8 mouse cellular contexts compared by ENCODE assay signal in the genomic region with DNA sequence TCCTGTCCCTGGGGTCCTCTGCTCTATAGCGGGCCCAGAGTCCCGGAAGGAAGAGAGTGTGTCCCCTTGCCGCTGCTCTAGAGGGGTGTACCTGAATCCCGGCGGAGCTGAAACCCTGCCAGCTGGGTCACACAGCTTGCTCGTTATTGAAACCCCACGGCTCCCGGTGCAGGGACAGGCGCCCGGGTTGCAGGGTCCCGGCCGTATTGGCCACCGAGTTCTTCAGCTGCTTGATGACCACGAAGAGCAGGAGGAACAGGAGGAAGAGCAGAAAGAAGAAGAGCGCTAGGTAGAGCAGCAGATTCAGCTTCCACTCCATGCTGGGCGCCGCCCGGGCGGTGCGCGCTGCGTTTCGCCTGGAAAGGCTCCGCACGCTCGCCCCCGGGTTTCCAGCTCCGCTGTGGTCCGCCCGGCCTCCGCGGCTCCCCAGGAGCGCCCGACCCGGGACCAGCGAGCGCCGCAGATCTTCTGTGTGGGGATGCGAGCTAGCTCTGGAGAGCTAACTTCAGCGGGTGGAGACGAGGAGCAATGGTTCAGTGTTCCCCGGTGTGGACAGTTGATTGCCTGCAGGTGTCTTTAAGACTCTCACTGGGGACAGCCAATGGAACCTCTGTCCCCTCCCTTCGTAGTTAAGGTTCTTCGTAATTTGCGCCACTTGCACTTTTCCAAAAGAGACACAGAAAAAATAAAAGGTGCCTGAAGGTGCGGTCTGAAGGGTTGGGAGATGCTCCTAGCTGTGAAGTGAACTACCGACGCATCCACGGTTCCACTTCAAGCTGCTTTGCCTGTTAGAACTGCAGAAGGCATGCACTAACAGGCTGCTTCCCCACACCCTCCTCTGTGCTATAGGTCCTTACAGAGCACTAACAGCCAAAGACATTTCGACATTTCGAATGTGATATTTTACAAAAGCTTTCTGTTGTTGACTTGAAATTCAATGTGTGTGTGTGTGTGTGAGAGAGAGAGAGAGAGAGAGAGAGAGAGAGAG. TPM values are rescaled to one million over a fixed set of nuclear protein-coding genes. Genes with fewer than 3 reads are reported as not detected.
DNase-seq lines count a peak whose midpoint lies in the region; ATAC-seq and TF ChIP-seq lines count a peak whose summit lies in the region.

TSS of gene Gm11549 (minus strand) at position 741 of the 988 bp plus-strand sequence.

- H3K9ac ChIP-seq in forebrain, embryonic 11.5 days (ENCODE audit: low read length), result peak within 1 kb of the TSS; percentile 61
- H3K9ac ChIP-seq in hindbrain, embryonic 16.5 days (ENCODE audit: low read depth, low read length), result peak within 1 kb of the TSS; percentile 59
- peak within 1 kb of the TSS; percentile 66 for H3K9ac ChIP-seq in midbrain, embryonic 11.5 days (ENCODE audit: low read length)

- DNase-seq in layer of hippocampus, adult 2 months (ENCODE audit: low spot score in 2 of 2), result peak in 1 of 2 experiments; percentile 21
- no peak for DNase-seq in layer of hippocampus, postnatal 14 days (ENCODE audit: low spot score in 2 of 2)
- peak; percentile 32 to 46 for DNase-seq in adrenal gland, postnatal 36 days
- peak; percentile 66 for DNase-seq in forebrain, embryonic 11.5 days (ENCODE audit: low spot score)
- peak; percentile 95 for DNase-seq in midbrain, embryonic 11.5 days (ENCODE audit: low spot score, missing footprints)
- DNase-seq in natural killer cell, adult 2 months (ENCODE audit: low spot score in 2 of 2), result no peak

- no peak for TF ChIP-seq CTCF in layer of hippocampus, adult 2 months (conservative IDR thresholded peaks at IDR 0.05)

- peak within 1 kb of the TSS; percentile 98 for H3K4me2 ChIP-seq in forebrain, embryonic 11.5 days (ENCODE audit: low read depth, low read length, severe bottlenecking)
- H3K4me2 ChIP-seq in hindbrain, embryonic 16.5 days (ENCODE audit: low read length), result peak within 1 kb of the TSS; percentile 99
- H3K4me2 ChIP-seq in midbrain, embryonic 11.5 days, result peak within 1 kb of the TSS; percentile 98

- peaks cover 15% of the 10 kb centered on the region for H3K27me3 ChIP-seq in forebrain, embryonic 11.5 days (ENCODE audit: control insufficient read depth, insufficient read depth, low read length)
- H3K27me3 ChIP-seq in hindbrain, embryonic 16.5 days (replicated peaks; ENCODE audit: control insufficient read depth, insufficient read depth, low read length), result peaks cover 15% of the 10 kb centered on the region
- peaks cover 10% of the 10 kb centered on the region for H3K27me3 ChIP-seq in midbrain, embryonic 11.5 days (ENCODE audit: control insufficient read depth, insufficient read depth, low read length)

- H3K4me3 ChIP-seq in layer of hippocampus, adult 2 months, result peak within 1 kb of the TSS; percentile 57
- peak within 1 kb of the TSS; percentile 55 for H3K4me3 ChIP-seq in forebrain, embryonic 11.5 days (ENCODE audit: low read depth, low read length)
- H3K4me3 ChIP-seq in hindbrain, embryonic 16.5 days (ENCODE audit: low read length), result peak within 1 kb of the TSS; percentile 62
- H3K4me3 ChIP-seq in midbrain, embryonic 11.5 days (ENCODE audit: low read depth, low read length), result peak within 1 kb of the TSS; percentile 55

- no peaks in the 10 kb centered on the region for H3K36me3 ChIP-seq in forebrain, embryonic 11.5 days (ENCODE audit: control insufficient read depth, insufficient read depth, low read length)
- no peaks in the 10 kb centered on the region for H3K36me3 ChIP-seq in hindbrain, embryonic 16.5 days (ENCODE audit: control insufficient read depth, insufficient read depth, low read length)
- no peaks in the 10 kb centered on the region for H3K36me3 ChIP-seq in midbrain, embryonic 11.5 days (ENCODE audit: control insufficient read depth, insufficient read depth, low read length)

- under 1% methylated on average over 51 of the region's 51 CpGs for WGBS in forebrain, embryonic 11.5 days
- WGBS in hindbrain, embryonic 16.5 days, result under 1% methylated on average over 51 of the region's 51 CpGs
- under 1% methylated on average over 51 of the region's 51 CpGs for WGBS in midbrain, embryonic 11.5 days

- H3K27ac ChIP-seq in layer of hippocampus, adult 2 months, result no peak within 1 kb of the TSS
- no peak within 1 kb of the TSS for H3K27ac ChIP-seq in forebrain, embryonic 11.5 days (ENCODE audit: low read depth, low read length)
- no peak within 1 kb of the TSS for H3K27ac ChIP-seq in hindbrain, embryonic 16.5 days (ENCODE audit: low read depth, low read length)
- H3K27ac ChIP-seq in midbrain, embryonic 11.5 days (ENCODE audit: low read depth, low read length), result no peak within 1 kb of the TSS

- H3K4me1 ChIP-seq in forebrain, embryonic 11.5 days (replicated peaks; ENCODE audit: control insufficient read depth, insufficient read depth, low read length), result 0 out of 2 replicates have a peak, but pooled peaks cover 5% of the 10 kb centered on the region
- H3K4me1 ChIP-seq in hindbrain, embryonic 16.5 days (ENCODE audit: control insufficient read depth, insufficient read depth, low read depth, low read length), result no peaks in the 10 kb centered on the region; the same call in 1 of the 2 replicates
- H3K4me1 ChIP-seq in midbrain, embryonic 11.5 days (ENCODE audit: control insufficient read depth, insufficient read depth, low read length), result peaks cover 4% of the 10 kb centered on the region

- no peaks in the 10 kb centered on the region for H3K9me3 ChIP-seq in forebrain, embryonic 11.5 days (ENCODE audit: control insufficient read depth, low read length)
- no peaks in the 10 kb centered on the region for H3K9me3 ChIP-seq in hindbrain, embryonic 16.5 days (ENCODE audit: control insufficient read depth, low read length)
- H3K9me3 ChIP-seq in midbrain, embryonic 11.5 days (ENCODE audit: control insufficient read depth, low read length), result no peaks in the 10 kb centered on the region

- ATAC-seq in forebrain, embryonic 11.5 days (replicated peaks; ENCODE audit: low FRiP score), result peak; percentile 74
- ATAC-seq in hindbrain, embryonic 16.5 days, result peak; percentile 71
- peak; percentile 71; the same call in 1 of the 2 replicates for ATAC-seq in midbrain, embryonic 11.5 days (ENCODE audit: low FRiP score)
- no peak for ATAC-seq in activated CD4-positive, CD25-positive, alpha-beta regulatory T cell, adult 4 months

RNA-seq across cellular contexts. Expression of gene Gm11549, which starts in this region (rescaled TPM):
- total RNA-seq in layer of hippocampus, adult 2 months (2021), result 1 to 10 TPM; 2.4 to 3.1 TPM
- 1 to 10 TPM; 1.5 to 1.9 TPM for total RNA-seq in layer of hippocampus, postnatal 14 days (2021)
- total RNA-seq in adrenal gland, postnatal 36 days (2021), result not detected
- 0.64 and 0.99 TPM in 2 replicates for polyA plus RNA-seq in forebrain, embryonic 11.5 days (2014; fragmentation: Nextera tagmentation; extraction: Ambion mirVana)
- polyA plus RNA-seq in hindbrain, embryonic 16.5 days (2015; fragmentation: Nextera tagmentation; extraction: Ambion mirVana), result 0.47 and 0.75 TPM in 2 replicates
- polyA plus RNA-seq in midbrain, embryonic 11.5 days (2014; fragmentation: Nextera tagmentation; extraction: Ambion mirVana), result 1.3 TPM in 2 replicates
- not detected for polyA plus RNA-seq in activated CD4-positive, CD25-positive, alpha-beta regulatory T cell, adult 4 months (2017; shearing (Covaris generic))

Comparison
In these comparisons a context has a peak if more than half of its experiments do, and no peak if none do; other contexts are left out.
1. Peak in DNase-seq in adrenal gland, postnatal 36 days; RNA of the gene not detected or under 1 TPM.
2. Peak in DNase-seq, ATAC-seq, H3K4me3 ChIP-seq, H3K9ac ChIP-seq and H3K4me2 ChIP-seq in forebrain, embryonic 11.5 days; RNA of the gene not detected or under 1 TPM.
3. Peak in ATAC-seq, H3K4me3 ChIP-seq, H3K9ac ChIP-seq and H3K4me2 ChIP-seq in hindbrain, embryonic 16.5 days; RNA of the gene not detected or under 1 TPM.